Mouse (Mus musculus) testis, postnatal 10 days (tissue): ENCODE measurements at regions not wholly inside any gene's neighbourhood (a gene's known extent, or its start where the extent isn't known, plus 50 kb on each side); places are given as distances from the start of the nearest gene placed in this dataset.

Experiments used
- DNase-seq: peaks from one replicate; pipeline ENCODE4 v3.0.0; 2021; ENCODE audit warnings: low spot score

DNA sequence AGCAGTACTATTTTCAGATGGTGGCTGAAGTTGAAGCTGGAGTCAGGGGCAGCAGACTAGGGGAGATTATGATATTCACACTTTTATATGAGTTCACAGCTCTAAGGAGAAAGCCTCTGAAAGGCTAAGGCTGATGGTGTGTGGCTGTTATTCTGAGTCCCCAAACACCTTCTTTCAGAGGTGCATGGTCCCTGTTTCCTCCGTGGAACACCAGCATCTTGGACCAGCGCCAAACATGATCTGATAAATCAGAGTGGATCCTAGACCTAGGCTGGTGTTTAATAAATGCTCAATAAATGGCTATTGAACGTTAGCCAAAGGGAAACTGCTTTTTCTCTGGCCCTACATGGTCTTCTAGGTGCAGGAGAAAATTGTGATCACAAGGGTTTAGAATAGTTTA, 269.2 kb downstream of the Agtpbp1 start:
- DNase-seq, result peak; percentile 47

DNA sequence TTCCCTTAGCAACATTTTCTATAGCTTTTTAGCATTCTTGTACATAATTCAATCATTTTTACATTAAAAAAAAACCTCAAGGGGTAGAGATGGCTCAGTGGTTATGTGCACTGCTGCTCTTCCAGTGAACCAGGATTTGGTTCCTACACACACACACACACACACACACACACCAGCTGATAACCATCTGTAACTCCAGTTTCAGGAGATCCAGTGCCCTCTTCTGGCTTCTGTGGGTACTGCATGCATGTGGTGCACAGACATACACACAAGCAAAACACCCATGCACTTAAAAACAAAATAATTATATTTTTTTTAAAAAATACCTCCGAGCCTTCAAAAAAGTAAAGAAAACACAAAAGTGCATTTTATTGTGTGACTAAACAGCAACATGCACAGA, 270.6 kb downstream of the Agtpbp1 start:
- DNase-seq, result peak; percentile 69

DNA sequence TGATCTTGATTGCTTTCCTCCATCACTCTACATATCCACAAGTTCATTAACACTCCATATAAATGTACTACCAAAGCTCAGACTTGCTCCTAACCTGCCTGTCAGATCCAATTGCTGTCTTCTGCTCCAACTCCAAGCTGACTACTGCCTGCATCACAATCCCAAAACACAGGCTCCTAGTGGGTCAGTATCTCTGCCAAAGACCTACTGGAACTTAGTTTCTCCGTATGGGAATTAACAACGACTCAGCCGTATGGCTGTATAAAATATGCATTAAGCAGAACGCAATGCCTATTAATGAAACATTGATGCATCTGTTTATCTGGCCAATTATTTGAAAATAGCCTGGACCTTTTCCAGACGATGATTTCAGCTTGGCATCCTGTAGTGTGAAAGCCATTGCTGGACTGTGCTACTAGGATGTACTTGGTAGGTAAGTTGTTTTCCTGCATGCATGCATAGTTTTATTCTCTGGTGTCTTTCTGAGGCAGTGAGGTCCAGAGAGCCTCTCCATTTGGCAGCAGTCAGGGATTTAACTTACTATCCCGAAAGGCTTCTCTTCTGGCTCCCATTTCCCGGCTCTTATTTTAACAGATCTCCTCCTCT, 271.2 kb downstream of the Agtpbp1 start:
- no peak for DNase-seq

DNA sequence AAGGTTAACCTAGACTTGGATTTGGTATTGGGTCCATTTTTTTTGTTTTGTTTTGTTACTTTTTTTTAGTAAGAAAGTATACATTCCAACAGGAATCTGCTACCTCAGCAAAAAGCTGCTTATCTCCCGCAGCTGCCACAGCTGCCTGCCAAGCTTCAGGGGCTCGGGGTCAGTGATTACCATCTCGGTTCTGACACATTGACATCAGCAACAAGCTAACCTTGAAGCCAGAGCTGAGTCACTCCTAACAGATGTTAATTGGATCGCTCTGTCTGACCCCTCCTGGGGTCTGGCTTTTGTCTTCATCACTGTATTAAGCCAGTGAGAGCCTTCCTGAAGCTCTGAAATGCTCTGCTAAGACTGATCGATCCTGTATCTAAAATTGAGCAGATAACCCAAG, 292.1 kb downstream of the Agtpbp1 start:
- no peak for DNase-seq

DNA sequence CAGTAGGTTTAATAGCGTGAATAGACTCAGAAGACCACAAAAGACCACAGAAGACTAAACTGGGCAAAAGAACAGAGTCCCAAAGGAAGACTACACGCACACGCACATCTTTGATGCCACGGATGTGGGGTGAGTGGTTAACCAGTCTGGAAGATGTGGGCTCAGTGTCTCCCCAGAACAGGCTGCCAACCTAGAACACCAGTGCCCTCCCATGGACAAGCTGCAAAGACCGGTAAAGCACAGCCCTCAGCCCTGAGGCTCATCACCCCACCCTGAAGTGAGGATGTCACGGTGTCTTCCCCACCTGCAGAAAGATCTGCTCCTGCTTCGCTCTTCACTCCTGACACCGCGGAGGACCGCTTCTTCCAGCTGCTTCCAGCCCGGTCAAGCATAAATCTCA, 295.9 kb downstream of the Agtpbp1 start:
- no peak for DNase-seq

DNA sequence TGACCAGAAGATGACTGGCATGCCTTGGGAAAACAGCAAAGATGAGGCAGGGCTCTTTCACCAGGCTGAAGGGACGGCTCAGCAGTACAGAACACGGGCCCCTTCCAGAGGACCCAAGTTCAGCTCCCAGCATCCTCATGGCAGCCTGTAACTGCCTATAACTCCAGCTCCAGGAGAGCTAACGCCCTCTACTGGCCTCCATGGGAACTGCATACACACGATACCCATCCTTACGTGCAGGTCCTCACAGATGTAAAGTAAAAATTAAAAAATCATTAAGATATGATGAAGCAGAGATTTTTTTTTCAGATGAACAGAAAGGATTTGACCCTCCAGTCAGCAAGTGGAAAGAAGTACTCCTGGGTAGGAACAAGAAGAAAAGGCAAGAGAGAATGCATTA, 303.8 kb downstream of the Agtpbp1 start:
- no peak for DNase-seq

DNA sequence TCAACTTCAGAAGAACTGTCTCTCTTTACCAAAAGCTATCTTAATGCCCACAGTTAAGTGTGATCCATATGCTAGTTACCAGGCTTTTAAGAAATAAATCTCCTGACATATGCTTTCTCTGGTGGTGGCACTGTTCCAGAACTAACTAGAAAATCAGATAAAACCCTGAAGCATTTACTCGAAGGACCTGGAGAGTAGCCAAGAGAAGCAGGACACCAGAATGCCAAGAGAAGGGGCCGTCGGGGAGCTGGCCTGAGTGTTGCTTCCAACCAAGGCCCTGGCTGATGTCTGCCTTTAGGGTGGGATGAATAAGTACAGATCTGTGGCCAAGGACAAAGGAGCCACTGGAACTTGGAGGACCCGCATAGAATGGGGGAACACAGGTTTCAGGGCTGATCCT, 305.9 kb downstream of the Agtpbp1 start:
- DNase-seq, result no peak

DNA sequence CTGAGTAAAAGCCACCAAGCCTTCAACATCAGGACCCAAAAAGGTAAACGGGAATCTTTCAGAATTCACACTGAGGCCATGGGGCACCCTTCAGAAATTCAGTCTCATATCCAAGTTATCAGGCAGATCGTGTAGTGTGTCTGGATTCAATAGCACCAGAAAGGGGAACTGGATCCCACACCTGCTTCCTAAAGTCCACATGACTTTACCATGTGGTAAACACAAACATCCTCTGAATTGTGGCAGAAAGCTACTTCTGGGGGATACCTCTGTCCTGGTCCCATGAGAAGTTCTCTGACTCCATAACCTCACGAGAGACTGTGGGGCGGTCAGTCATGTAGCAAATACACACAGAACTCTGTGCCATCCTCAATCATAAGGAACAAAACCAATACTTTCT, 313.4 kb downstream of the Agtpbp1 start:
- no peak for DNase-seq

DNA sequence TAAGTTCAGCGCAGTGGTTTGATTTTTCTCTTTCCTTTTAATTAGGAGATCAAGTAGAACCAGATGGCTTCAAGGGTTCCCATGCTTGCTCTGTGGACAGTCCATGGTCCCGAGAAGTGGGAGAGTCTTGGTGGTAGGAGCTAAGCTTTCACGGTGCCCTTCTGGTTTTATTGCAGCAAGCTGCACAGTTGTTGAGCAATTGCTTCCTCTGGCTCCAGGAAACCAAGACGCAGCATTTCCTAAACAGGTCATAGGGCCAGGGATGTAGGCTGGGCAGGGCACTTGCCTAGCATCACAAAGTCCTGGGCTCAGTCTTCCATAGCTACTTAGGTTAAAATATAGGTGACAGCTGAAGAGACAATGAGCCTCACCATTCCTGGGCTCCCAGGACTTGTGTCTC, 318.2 kb downstream of the Agtpbp1 start:
- no peak for DNase-seq

DNA sequence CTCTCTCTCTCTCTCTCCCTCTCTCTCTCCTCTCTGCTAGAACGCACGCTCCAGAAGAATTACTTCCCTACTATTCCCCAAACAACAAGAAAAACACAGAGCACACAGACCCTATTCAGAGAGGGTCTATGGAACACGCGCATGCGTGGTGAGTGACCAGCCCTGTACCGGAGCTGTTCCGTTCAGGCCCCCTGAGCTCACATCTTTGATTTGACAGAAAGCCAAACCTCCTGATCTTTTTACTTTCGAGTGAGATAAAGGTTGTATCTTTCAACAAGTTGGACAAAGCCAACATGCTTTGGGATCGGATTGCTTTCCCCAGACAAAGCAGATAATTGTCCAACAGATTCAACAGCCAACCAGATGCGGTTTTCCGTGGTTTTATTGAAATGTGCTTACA, 320.9 kb downstream of the Agtpbp1 start:
- no peak for DNase-seq

DNA sequence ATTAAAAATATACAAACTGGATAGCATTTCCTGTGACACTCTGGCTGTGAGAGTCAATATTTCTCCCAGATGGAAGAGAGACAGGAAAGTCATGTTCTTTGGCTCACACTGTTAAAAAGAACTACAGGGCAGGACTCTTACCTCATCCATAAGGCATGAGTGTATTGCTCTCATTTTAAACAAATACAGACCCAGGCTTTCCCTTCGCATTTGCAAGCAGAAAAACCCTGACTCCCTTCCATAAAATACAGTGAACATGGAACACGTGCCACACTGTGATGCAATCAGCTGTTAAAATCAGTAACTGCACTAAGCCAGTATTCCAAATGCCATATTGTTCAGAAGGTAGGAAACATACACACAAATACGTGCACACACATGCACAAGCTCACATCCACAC, 323.1 kb downstream of the Agtpbp1 start:
- DNase-seq, result no peak

DNA sequence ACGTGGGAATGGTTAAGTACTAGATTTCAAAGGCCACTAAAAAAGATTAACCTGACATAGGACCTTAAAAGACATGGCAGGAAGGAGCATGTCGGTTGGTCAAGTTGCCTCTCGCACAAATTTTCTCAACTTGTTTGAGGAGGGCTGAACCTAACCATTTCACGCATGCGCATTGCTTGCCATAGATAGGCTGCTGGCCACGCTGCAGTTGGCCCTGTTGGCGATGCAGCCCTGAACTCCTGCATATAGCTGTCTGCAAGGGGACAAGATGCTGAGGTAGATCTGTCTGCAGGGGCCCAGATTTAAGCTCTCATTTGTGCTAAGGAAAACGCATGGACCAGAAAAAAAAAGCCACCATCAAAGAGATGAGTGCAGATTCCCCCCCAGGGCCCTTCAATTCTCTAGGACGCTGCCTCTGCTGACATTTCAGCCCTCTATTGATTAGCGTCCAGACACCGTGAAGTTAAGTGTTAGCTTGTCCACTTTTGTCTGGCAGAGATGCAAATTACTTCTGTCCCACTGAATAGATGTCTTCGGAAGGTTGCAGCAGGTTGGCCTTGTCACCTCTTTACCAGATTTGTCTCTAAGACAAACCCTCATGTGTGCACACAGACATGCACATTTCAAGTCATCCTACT, 329.1 kb downstream of the Agtpbp1 start:
- DNase-seq, result no peak

DNA sequence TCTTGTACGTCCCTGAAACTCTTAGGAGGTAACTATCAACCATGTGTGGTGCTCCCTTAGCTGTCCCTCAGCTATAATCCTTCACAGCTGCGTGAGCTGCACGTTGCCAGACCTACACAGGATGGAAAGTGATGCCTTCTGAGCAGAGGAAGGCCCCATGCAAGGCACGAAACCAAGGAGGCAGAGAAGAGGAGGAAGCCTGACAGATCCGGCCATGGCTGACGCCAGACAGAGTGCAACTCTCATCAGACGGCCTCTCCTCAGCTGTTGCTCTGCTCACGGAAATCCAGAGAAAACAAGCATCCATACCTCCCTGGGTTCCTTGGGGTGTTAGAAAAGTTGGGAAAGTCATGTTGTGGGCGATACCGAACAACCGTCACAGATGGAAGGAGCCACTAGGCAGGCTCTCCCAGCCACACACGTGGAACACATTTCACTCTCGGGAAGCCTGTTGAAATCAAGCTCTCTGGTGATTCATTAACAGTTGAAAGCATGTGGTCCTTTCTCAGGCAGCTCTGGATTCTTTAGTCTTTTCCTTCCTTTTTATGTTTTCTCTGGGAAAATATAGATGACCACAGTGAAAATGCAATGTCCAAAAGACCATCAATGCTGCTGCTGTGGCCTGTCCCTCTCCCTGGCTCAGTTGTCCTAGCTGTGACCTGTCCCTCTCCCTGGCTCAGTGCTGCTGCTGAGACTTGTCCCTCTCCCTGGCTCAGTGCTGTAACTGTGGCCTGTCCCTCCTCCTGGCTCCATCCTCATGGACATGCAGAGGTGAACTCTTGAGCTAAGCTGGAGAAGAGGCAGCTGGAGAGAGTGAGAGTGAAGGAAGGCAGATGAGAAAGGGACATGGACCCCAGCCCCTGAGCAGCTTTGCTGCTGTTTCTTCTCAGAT, 331.1 kb downstream of the Agtpbp1 start:
- no peak for DNase-seq

DNA sequence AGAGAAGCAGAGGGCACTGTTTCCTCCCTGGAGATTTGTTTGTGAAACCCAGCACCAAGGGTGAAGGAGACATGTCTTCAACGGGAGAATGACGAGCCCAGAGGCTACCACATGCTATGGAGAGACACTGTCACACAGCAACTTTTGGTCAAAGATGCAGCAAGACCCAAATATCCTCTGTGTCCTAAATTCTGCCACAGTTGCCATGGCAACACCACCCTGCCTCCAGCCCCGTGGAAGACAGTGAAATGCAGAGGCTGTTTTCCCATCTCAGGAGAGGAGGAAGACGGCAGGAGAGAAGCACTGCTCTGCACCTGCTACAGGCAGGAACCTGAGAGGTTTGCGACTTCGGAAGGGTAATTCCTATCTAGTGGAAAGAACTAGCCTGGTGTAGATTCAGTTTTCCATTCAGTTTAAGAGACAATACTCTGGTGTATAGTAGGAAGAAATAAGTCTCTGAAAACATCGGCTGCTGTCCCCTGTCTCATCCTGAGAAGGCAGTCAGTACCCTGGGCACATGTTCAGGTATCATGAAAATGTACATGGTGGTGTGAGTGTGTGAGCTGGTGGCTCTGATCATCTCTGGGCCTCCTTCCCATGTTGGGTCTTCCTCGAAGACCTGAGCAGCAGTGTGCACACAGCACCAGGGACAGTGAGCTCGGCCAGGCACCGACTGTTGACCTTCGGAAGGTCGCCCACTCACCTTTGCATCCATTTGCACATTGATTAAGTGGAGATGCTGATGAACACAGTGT, 333.6 kb downstream of the Agtpbp1 start:
- no peak for DNase-seq

DNA sequence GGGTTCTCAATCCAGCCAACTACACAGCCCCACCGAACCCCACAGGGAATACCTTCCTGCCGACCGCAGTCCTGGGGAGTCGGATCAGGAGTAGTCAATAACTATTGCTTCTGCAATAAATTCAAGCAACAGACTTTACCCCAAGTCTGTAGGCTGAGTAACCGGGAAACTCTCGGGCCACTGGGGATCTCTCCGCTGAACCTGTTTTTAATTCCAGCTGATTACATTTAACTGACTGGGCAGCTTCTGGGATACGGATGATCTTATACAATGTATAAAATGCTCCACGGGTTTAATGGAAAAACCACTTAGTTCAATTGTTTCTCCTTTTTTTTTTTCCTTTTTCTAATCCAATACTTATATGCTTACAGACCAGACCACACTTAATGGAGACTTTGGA, 336.6 kb downstream of the Agtpbp1 start:
- no peak for DNase-seq

DNA sequence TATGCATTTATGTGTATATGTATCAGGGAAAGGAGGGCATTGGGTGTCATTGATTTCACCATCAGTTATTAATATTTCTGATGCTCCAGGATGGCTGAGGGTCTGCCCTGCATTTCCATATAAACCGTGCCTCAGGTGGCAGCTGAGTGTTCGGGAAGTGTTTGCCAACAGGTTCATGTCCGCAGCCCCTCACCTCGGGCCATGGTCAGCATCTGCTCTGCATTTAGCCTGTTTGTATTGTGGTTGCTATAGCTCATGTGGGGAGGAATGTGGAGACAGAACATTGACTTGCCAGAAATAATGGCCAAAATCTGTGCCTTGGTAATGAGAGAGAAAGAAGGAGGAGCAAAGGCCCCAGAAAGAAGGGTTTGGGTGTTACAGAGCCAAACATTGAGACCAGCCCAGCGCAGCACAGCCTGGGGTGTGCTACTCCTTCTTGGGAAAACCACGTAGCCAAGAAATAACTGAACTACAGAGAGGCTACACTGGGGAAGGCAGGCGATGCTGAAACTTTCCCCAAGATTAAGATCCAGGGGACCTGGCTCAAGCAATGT, 338.0 kb downstream of the Agtpbp1 start:
- DNase-seq, result no peak

DNA sequence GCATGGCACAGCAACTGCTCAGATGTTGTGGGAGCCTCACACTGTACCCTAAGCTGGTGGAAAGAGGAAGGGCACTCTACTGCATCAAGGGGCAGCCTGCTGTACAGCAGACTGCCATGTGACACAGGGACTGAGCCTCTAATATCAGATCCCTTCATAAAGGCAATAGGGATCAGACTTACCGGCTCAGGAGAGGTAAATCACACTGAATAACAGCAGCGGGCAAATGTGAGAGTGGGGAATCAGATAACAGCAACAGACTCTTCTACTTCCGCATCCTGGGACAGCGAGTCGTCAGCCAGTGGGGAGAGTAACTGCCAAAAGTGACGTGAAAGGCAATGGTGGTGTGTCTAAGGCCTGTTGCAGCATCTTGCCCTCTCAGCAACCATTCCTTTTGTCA, 339.0 kb downstream of the Agtpbp1 start:
- DNase-seq, result no peak

DNA sequence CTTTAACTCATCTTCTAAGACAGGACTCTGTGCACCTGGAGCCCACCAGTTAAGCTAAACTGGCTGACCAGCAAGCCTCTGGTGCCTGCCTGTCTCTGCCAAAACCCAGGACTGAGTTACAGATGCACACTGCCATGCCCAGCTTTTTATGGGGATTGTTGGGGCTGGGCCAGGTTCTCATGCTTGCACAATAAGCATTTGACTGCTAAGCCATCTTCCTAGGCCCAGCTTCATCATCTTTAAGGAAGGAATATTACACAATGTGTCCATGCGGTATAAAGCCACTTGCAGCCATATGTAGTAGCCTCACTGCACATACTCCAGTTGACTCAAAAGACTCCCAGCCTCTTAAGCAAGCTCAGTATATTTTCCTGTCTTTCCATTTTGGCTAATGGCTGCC, 340.4 kb downstream of the Agtpbp1 start:
- no peak for DNase-seq

DNA sequence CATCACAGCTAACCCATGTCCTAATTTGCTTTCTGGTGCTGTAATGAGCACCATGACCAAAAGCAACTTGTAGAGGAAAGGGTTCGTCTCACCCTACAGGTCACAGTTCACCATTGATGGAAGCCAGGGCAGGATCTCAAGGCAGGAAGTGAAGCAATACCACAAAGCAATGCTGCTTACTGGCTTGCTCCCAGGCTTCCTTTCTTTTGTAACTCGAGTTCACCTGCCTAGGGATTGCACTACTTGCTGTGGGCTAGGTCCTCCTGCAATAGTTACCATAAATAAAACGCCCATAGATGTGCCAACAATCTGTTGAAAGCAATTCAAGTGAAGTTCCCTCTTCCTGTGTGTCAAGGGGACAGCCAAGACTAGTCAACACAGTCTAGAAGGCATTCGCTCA, 342.4 kb downstream of the Agtpbp1 start:
- no peak for DNase-seq

DNA sequence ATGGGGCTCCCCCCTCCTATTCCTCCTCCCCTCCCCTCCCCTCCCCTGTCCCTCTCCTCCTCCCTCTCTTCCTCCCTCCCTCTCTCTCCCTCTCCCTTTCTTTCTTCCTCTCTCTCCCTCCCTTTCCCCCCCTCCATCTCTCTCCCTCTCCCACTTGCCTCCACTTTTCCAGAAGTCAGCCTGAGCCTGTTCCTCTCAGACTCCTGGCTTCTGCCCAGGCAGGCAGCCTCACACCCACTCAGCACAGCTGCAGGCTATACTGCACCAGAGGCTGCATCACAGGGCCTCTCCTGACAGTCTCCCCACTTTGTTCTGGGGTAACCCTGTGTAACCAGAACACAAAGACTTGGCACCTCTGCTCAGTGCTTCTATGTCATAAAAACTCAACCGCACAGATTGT, 346.3 kb downstream of the Agtpbp1 start:
- no peak for DNase-seq

DNA sequence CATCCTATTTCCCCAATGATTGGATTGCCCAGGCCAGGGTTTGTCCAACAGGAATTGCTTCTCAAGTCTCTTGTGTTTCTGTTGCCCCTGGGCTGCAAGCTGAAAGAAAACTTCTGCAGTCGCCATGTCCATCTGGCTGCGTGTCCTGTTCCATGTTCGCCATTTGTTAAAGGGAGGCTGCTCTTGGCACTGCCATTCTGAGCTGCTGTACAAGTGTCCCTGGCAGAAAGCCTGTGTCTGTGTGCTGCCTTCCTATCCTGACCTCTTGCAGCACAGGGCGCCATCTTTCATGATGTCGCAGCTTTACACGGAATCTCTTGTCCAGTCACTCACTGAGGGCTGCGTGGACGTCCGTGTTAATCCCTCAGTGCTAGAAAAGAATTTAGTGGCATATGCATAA, 349.2 kb downstream of the Agtpbp1 start:
- no peak for DNase-seq

DNA sequence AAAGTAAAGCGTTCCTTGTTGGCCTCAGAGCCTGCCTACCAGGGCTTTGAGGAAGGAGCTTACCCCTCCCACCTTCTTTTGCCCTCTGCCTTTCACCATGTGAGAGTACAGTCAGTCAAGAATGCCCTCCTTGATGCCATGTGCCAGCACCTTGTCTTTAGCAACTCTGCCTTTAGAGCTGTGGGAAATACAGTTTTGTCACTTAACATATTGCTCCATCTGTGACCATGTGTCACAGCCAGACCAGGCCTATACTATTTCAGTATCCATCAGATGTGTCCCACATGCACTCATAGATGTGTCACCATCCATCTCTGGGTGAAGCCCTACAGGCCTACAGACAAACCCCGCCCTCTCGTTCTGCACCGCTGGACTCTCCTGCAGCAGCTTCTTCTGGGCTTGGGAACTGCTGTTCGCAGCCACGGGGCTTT, 355.9 kb downstream of the Agtpbp1 start:
- no peak for DNase-seq
